Mouse (Mus musculus): Measurements from ENCODE around the gene Sf3b6. TPM values are rescaled to one million over a fixed set of nuclear protein-coding genes. Genes with fewer than 3 reads are reported as not detected.
"Not testable (repeated sequence)": the region's sequence is repeated elsewhere in the genome, so short reads cannot be mapped to it uniquely, and the experiment has no call there.

Sf3b6 gene
- total RNA-seq, 1 experiment = 119 TPM

DNA sequence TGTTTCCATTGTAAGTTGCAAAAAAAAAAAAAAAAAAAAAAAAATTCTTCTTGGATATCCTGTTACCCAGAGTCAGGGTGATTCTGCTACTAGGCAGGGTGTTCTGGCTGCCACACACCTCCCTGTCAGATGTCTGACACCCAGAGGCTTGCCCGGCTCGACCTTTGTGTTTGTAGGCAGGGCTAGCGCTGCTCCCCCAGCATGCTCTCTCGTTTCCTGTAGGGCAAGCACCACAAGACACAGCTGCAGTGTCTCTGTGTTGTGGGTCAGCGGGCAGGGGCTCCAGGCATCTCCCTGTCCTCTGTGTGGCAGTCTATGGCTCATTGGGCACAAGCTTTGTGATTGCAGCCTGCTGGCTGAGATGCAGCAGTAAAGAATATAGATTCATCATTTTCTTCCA lies 33.7 kb upstream of the Sf3b6 start:
- H3K4me1 ChIP-seq (ENCODE audit: control insufficient read depth in 2 of 2, insufficient read depth in 2 of 2, low read length in 2 of 2, poor library complexity in 1 of 2) = no peaks in the 10 kb centered on the region
- H3K9me3 ChIP-seq (ENCODE audit: control insufficient read depth, insufficient read depth, low read depth, low read length) = 0 out of 2 replicates have a peak, but pooled peaks cover 1% of the 10 kb centered on the region
- in situ Hi-C loops (cut with MboI; ENCODE audit: low sequenced_read_pairs in 2 of 2, unreplicated experiment in 2 of 2) = no loop called here
- no peak overlapping the region for H3K27ac ChIP-seq (ENCODE audit: insufficient read depth, low read depth, low read length, poor library complexity, severe bottlenecking)
- DNase-seq (ENCODE audit: low read depth, low spot score) = no peak
- no peak overlapping the region for H3K4me3 ChIP-seq (ENCODE audit: insufficient read depth in 1 of 2, low read depth in 1 of 2, low read length in 2 of 2, poor library complexity in 1 of 2, severe bottlenecking in 1 of 2)
- H3K9ac ChIP-seq (ENCODE audit: insufficient read depth, low read depth, low read length, poor library complexity, severe bottlenecking) = no peak overlapping the region
- no peaks in the 10 kb centered on the region for H3K36me3 ChIP-seq (ENCODE audit: control insufficient read depth, insufficient read depth, low read length, poor library complexity, severe bottlenecking)
- no peak for TF ChIP-seq ZNF384 (IDR thresholded peaks at IDR 0.05; ENCODE audit: low read depth, low read length)
- no peak for TF ChIP-seq MAFK (IDR thresholded peaks at IDR 0.05; ENCODE audit: insufficient read depth, low read depth, low read length)
- TF ChIP-seq ZC3H11A (IDR thresholded peaks at IDR 0.05; ENCODE audit: borderline replicate concordance, low read depth, low read length) = no peak
- TF ChIP-seq HCFC1 (IDR thresholded peaks at IDR 0.05; ENCODE audit: borderline replicate concordance, insufficient read depth, low read length) = no peak
- TF ChIP-seq CHD2 (IDR thresholded peaks at IDR 0.05; ENCODE audit: low read depth, low read length) = no peak

DNA sequence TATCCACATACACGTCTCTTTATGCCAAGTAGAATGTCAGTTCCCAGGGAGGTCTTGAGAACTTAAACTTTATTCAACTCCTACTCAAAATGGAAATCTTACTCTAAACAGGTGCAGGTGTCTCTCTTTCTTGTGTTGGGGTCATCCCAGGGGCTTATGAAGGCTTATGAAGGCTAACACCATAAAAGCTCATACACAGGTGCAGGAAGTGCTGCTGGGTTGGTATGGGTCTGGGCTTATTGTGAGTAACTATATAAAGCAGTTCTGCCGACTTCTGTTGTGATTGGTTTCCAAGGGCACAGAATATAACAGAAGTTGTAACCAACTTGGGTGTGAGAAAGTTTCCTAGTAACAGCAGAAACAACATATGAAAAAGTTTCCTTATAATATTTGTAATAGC lies 32.9 kb upstream of the Sf3b6 start:
- no peak overlapping the region for H3K27ac ChIP-seq (ENCODE audit: insufficient read depth, low read depth, low read length, poor library complexity, severe bottlenecking)
- in situ Hi-C loops (cut with MboI; ENCODE audit: low sequenced_read_pairs in 2 of 2, unreplicated experiment in 2 of 2) = no loop called here
- no peak for DNase-seq (ENCODE audit: low read depth, low spot score)
- TF ChIP-seq CHD2 (IDR thresholded peaks at IDR 0.05; ENCODE audit: low read depth, low read length) (no peak), ZNF384 (IDR thresholded peaks at IDR 0.05; ENCODE audit: low read depth, low read length) (no peak), ZC3H11A (IDR thresholded peaks at IDR 0.05; ENCODE audit: borderline replicate concordance, low read depth, low read length) (no peak)
- H3K4me3 ChIP-seq (ENCODE audit: insufficient read depth in 1 of 2, low read depth in 1 of 2, low read length in 2 of 2, poor library complexity in 1 of 2, severe bottlenecking in 1 of 2) = no peak overlapping the region
- H3K9ac ChIP-seq (ENCODE audit: insufficient read depth, low read depth, low read length, poor library complexity, severe bottlenecking) = no peak overlapping the region
- H3K4me1 ChIP-seq (ENCODE audit: control insufficient read depth in 2 of 2, insufficient read depth in 2 of 2, low read length in 2 of 2, poor library complexity in 1 of 2) = no peaks in the 10 kb centered on the region
- H3K36me3 ChIP-seq (ENCODE audit: control insufficient read depth, insufficient read depth, low read length, poor library complexity, severe bottlenecking) = no peaks in the 10 kb centered on the region
- 0 out of 2 replicates have a peak, but pooled peaks cover 1% of the 10 kb centered on the region for H3K9me3 ChIP-seq (ENCODE audit: control insufficient read depth, insufficient read depth, low read depth, low read length)

DNA sequence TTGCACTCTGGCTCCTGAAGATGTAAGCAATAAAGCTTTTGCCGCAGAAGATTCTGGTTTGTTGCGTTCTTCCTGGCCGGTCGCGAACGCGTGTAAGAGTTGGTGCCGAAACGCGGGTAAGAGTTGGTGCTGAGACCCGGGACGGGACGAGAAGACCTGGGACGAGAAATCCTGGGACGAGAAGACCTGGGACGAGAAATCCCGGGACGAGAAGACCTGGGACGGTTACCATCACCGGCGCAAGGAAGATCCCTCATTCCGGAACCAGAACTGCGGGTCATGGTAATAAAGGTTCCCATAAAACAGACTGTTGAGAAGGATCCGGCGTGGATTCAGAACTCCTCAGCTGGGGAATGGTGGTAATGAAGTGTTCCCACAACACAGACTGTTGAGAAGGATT lies 29.2 kb upstream of the Sf3b6 start:
- H3K9me3 ChIP-seq (ENCODE audit: control insufficient read depth, insufficient read depth, low read depth, low read length); H3K4me3 ChIP-seq (ENCODE audit: insufficient read depth in 1 of 2, low read depth in 1 of 2, low read length in 2 of 2, poor library complexity in 1 of 2, severe bottlenecking in 1 of 2); H3K36me3 ChIP-seq (ENCODE audit: control insufficient read depth, insufficient read depth, low read length, poor library complexity, severe bottlenecking); H3K27ac ChIP-seq (ENCODE audit: insufficient read depth, low read depth, low read length, poor library complexity, severe bottlenecking); H3K4me1 ChIP-seq (ENCODE audit: control insufficient read depth in 2 of 2, insufficient read depth in 2 of 2, low read length in 2 of 2, poor library complexity in 1 of 2); DNase-seq (ENCODE audit: low read depth, low spot score); H3K9ac ChIP-seq (ENCODE audit: insufficient read depth, low read depth, low read length, poor library complexity, severe bottlenecking); in situ Hi-C loops (cut with MboI; ENCODE audit: low sequenced_read_pairs in 2 of 2, unreplicated experiment in 2 of 2): not testable (repeated sequence)

DNA sequence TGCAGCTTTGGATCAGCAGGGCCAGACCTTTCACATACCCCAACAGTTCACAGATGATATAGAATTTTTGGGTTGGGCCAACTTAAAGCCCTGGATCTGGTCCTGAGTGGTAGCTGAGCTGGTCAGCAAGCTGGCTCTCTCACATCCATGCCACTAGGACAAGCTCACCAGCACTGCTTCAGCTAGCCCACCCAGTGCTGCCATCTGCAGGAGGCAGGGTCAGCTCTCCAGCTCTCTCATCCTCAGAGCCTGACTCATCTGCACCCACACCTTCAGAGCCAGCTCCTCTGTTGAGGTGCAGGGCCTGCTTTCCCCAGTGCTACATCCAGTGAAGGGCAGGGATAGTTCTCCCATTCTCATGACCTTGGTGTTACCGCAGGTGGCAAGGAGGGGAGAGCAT lies 23.6 kb upstream of the Sf3b6 start:
- Histone ChIP-seq H3K4me1 (ENCODE audit: control insufficient read depth in 2 of 2, insufficient read depth in 2 of 2, low read length in 2 of 2, poor library complexity in 1 of 2) (no peaks in the 10 kb centered on the region), H3K36me3 (ENCODE audit: control insufficient read depth, insufficient read depth, low read length, poor library complexity, severe bottlenecking) (no peaks in the 10 kb centered on the region), H3K4me3 (ENCODE audit: insufficient read depth in 1 of 2, low read depth in 1 of 2, low read length in 2 of 2, poor library complexity in 1 of 2, severe bottlenecking in 1 of 2) (no peak overlapping the region), H3K9ac (ENCODE audit: insufficient read depth, low read depth, low read length, poor library complexity, severe bottlenecking) (no peak overlapping the region), H3K9me3 (ENCODE audit: control insufficient read depth, insufficient read depth, low read depth, low read length) (no peaks in the 10 kb centered on the region), H3K27ac (ENCODE audit: insufficient read depth, low read depth, low read length, poor library complexity, severe bottlenecking) (no peak overlapping the region)
- in situ Hi-C loops (cut with MboI; ENCODE audit: low sequenced_read_pairs in 2 of 2, unreplicated experiment in 2 of 2) = no loop called here
- no peak for DNase-seq (ENCODE audit: low read depth, low spot score)
- TF ChIP-seq CHD2 (IDR thresholded peaks at IDR 0.05; ENCODE audit: low read depth, low read length) = no peak
- no peak for TF ChIP-seq MAFK (IDR thresholded peaks at IDR 0.05; ENCODE audit: insufficient read depth, low read depth, low read length)
- TF ChIP-seq HCFC1 (IDR thresholded peaks at IDR 0.05; ENCODE audit: borderline replicate concordance, insufficient read depth, low read length) = no peak
- no peak for TF ChIP-seq ZNF384 (IDR thresholded peaks at IDR 0.05; ENCODE audit: low read depth, low read length)
- TF ChIP-seq ZC3H11A (IDR thresholded peaks at IDR 0.05; ENCODE audit: borderline replicate concordance, low read depth, low read length) = no peak

DNA sequence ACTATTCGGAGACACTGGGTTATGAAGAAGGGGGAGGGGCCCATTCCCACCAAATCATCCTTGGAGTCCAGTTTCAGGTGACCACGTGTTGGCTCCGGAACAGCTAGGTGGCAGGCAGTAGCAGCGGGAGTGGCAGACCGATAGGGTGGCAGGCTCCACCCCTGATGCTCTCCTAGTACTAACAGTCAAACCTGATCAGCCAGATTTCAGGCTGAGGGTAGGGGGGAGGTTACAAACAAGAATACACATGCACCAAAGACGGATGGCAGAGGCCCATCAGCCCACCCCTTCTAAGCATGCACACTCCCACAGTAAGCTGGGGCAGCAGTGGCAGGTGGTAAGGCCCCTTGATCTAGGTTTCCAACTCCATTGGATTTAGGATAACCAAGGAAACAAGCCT lies 19.9 kb upstream of the Sf3b6 start:
- H3K27ac ChIP-seq (ENCODE audit: insufficient read depth, low read depth, low read length, poor library complexity, severe bottlenecking); H3K36me3 ChIP-seq (ENCODE audit: control insufficient read depth, insufficient read depth, low read length, poor library complexity, severe bottlenecking); DNase-seq (ENCODE audit: low read depth, low spot score); H3K4me3 ChIP-seq (ENCODE audit: insufficient read depth in 1 of 2, low read depth in 1 of 2, low read length in 2 of 2, poor library complexity in 1 of 2, severe bottlenecking in 1 of 2); H3K4me1 ChIP-seq (ENCODE audit: control insufficient read depth in 2 of 2, insufficient read depth in 2 of 2, low read length in 2 of 2, poor library complexity in 1 of 2); in situ Hi-C loops (cut with MboI; ENCODE audit: low sequenced_read_pairs in 2 of 2, unreplicated experiment in 2 of 2); H3K9me3 ChIP-seq (ENCODE audit: control insufficient read depth, insufficient read depth, low read depth, low read length); H3K9ac ChIP-seq (ENCODE audit: insufficient read depth, low read depth, low read length, poor library complexity, severe bottlenecking): not testable (repeated sequence)

Data from ES-E14 (cell line).